ENCODE assay signal across 8 mouse cellular contexts in the genomic region with DNA sequence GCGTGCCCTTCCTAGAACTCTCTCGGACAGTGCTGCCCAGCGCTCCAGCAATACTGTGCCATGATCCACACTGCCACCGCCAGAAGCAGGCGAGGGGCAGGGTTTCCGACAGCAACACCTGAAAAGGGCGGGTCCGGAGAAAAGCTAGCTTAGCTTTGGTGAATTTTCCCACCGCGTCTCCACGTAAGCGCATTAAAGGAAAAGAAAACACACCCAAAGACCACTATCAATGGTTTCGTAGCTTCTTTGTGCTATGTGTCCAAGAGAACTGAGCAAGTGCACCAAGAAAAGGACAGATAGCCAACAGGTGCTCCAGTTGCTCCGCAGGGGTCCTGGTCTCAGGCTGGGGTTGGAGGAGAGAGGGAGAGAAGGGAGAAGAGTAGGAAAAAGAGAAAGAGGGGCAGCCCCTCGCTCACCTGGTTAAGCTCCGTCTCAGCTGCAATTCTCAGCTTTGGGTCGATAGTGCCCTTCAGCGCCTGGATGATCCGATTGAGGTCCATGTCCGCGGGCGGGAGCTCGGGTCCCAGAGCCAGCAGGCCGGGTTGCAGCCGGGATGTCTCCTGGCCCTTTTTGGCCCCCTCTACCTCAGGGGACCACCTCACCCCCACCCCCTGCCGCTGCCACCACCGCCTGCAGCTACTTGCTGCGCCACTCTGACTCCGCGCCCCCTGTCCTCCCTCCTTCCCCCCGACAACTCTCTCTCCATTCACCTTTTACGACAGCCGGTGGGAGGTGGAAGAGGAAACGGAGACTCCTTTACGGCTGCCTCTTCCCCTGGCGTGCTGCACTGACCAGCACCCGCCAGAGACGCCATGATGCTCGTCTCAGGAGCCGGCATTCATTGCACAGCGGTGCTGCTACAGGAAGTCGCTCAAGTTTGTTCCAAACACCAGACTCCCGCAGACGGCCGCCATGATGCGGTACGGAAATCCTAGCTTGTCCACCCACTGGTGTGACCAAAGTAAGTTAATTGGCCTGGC. TPM values are rescaled to one million over a fixed set of nuclear protein-coding genes. Genes with fewer than 3 reads are reported as not detected.
DNase-seq lines count a peak whose midpoint lies in the region; ATAC-seq lines count a peak whose summit lies in the region.

Gene Ipo8, minus strand, starts transcription at position 720 of the 980 bp plus-strand sequence.

- no peaks in the 10 kb centered on the region for H3K36me3 ChIP-seq in hindbrain, embryonic 12.5 days

- H3K4me2 ChIP-seq in hindbrain, embryonic 12.5 days (replicated peaks): peak within 1 kb of the TSS; percentile 94

- under 1% methylated on average over 47 of the region's 47 CpGs for WGBS in hindbrain, embryonic 12.5 days

- DNase-seq in NIH3T3 (ENCODE audit: low read depth): peak; percentile 97
- peak; percentile 93 to 96 for DNase-seq in cerebellum, postnatal 10 days
- DNase-seq in frontal cortex, postnatal 10 days (ENCODE audit: low spot score in 2 of 2): peak; percentile 91 to 93
- DNase-seq in layer of hippocampus, postnatal 14 days (ENCODE audit: low spot score in 2 of 2): peak; percentile 86 to 97
- DNase-seq in lung, postnatal 14 days: peak; percentile 87
- peak; percentile 87 for DNase-seq in retina, adult 2 months (ENCODE audit: low read depth, low spot score)
- peak; percentile 82 to 89 for DNase-seq in thymus, postnatal 36 days

- H3K4me3 ChIP-seq in hindbrain, embryonic 12.5 days: peak within 1 kb of the TSS; percentile 83

- no peak within 1 kb of the TSS for H3K27ac ChIP-seq in hindbrain, embryonic 12.5 days

- H3K4me1 ChIP-seq in hindbrain, embryonic 12.5 days: peaks cover 15% of the 10 kb centered on the region

- ATAC-seq in hindbrain, embryonic 12.5 days (ENCODE audit: low FRiP score): peak; percentile 98

- H3K9me3 ChIP-seq in hindbrain, embryonic 12.5 days (replicated peaks): no peaks in the 10 kb centered on the region

- H3K9ac ChIP-seq in hindbrain, embryonic 12.5 days: peak within 1 kb of the TSS; percentile 69

- H3K27me3 ChIP-seq in hindbrain, embryonic 12.5 days: no peaks in the 10 kb centered on the region

RNA-seq across cellular contexts. Expression of gene Ipo8, which starts in this region (rescaled TPM):
- 27.1 and 27.5 TPM in 2 replicates for polyA plus RNA-seq in hindbrain, embryonic 12.5 days (2016; fragmentation: Nextera tagmentation; extraction: Ambion mirVana)
- 10 to 100 TPM; 34.8 to 36.0 TPM for total RNA-seq in layer of hippocampus, postnatal 14 days (2021)
